Mouse (Mus musculus): ENCODE data around the gene Myo9b. TPM values are rescaled to one million over a fixed set of nuclear protein-coding genes. Genes with fewer than 3 reads are reported as not detected.

Myo9b gene
- polyA plus RNA-seq, 1 experiment from 2014 or later = 16.8 TPM

DNA sequence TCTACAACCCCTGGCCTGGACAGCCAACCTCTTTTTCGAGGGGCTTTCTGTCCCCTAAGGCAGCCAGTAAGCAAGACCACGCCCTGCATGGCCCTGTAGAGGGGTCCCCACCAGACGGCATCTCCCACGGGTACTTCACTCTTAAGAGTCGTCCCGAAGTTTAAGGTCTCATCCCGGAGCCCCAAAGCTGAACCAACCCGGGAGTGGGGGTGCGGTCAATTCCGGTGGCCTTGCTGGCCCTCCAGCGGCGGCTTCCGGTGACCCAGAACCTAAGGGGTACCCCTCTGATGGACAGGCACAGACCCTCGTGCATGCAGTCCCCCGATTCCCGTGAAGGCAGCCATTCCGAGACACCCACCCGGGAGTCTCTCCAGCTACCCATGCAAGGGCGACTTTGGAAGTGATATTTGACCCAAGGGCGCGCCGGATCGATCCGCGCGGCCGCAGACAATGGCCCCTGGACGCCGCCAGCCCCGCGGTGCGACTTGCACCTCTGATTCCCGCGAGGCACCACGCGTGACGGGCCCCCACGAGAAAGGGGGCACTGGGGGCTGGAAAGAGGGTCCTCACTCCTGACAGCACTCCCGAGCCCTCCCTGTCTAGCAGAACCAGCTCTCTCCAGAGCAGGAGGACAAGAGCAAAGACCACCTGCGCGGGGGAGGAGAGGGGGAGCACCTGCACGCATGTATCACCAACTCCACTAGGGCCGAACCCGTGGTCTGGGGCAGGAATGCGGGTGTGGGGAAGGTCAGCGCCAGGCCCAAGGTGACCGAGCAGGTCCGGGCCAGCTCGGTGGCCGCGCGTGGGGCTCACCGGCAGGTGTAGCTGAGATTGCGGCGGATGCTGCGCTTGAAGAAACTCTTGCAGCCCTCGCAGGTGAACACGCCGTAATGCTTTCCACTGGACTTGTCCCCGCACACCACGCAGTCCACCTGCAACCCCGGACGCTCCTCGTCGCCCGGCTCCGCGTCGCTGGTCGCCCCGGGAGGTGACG, 108.0 kb downstream of the Myo9b start:
- Histone ChIP-seq H3K27ac (replicated peaks; ENCODE audit: low read depth, low read length) (no peak overlapping the region), H3K4me1 (ENCODE audit: control insufficient read depth, insufficient read depth, low read length) (peaks cover 55% of the 10 kb centered on the region), H3K4me3 (replicated peaks; ENCODE audit: low read depth, low read length) (peak overlapping the region; percentile 70), H3K27me3 (ENCODE audit: control insufficient read depth, insufficient read depth, low read length) (peaks cover 7% of the 10 kb centered on the region; the same call in 1 of the 2 replicates), H3K9me3 (ENCODE audit: control insufficient read depth, low read length) (no peaks in the 10 kb centered on the region), H3K9ac (replicated peaks; ENCODE audit: low read length) (peak overlapping the region; percentile 74), H3K4me2 (ENCODE audit: low read length) (peak overlapping the region; percentile 99), H3K36me3 (ENCODE audit: control insufficient read depth, insufficient read depth, low read length) (no peaks in the 10 kb centered on the region; the same call in 1 of the 2 replicates)
- ATAC-seq (ENCODE audit: low FRiP score, low TSS enrichment) (no peak), DNase-seq (peak; percentile 32)
- WGBS = under 1% methylated on average over 72 of the region's 72 CpGs

DNA sequence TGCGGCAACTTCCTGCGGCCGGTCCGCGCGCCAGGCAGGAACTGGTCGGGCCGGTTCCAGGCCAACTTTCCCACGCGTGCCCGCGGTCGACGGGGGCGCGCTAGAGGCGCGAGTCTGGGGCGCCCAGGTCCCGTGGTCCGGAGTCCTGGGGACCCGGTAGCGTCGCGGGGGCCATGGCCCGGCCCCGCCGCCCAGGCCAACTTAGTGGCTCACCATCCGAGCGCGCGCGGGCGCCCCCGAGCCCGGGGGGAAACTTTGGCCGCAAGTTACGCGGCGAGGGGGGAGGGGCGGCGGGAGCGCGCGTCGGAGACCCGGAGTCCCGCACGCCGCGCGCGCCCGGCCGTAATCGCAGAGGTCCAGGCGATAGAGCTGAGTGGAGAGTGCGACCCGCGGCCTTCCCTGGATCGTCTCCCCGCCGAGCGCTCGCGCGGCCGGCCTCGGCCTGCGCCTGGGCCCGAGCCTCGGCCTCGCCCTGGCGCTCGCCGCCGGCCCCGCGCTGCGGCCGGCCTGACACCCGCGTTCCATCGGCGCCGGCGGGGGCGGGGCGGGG, 109.0 kb downstream of the Myo9b start, which contains the start of gene Nr2f6:
Gene Nr2f6 (minus strand): TSS at position 540 of the 550 bp plus-strand sequence.
- peak; percentile 84 for DNase-seq

DNA sequence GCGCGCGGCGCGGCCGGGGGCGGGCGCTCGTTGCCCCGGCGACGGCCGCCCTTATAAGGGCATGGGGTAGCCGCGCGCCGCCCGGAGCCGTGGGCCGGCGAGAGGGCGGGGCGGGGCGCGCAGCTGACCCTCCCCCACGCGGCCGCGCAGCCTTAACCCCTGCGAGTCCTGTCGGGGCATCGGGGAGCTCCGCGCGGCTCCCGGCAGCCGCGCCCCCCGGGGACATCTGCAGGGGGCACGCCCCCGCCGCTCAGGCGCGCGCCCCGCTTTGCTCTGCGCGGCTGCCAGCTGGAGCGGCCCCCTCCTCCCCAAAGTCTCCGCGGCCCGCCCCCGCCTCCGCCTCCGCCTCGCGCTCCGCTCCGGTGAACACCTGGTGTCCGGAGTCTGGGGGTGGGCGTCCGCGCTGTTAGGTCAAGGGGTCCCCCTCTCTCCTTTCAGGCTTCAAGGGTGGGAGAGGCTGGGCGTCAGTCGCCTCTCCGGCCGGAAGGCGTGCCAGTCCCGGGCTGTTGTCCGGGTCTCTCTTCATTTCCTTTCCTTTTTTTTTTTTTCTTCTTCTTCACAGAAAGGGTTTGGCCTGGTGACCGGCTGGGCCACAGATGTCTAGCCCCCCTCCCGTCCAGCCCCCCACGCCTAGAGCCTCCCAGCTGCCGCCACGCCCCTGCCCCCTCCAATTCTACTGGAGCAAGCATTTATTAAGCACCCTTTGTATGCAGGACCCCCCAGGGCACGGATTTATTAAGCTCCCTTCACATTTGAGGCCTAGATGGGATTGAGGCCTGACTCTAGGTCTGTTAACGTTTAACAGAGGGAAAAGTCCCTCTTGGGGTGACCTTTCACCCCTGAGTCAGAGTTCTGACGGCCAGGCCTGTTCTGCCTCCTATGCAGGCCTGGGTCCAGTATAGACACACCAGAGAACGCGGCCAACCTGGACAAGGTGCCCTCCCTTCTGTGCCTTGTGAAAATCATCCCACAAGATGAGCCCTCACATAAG, 109.8 kb downstream of the Myo9b start:
- H3K4me3 ChIP-seq (replicated peaks; ENCODE audit: low read depth, low read length) = peak overlapping the region; percentile 70
- H3K9ac ChIP-seq (replicated peaks; ENCODE audit: low read length) = peak overlapping the region; percentile 74
- under 1% methylated on average over 59 of the region's 80 CpGs for WGBS
- H3K4me2 ChIP-seq (ENCODE audit: low read length) = peak overlapping the region; percentile 99
- ATAC-seq (ENCODE audit: low FRiP score, low TSS enrichment) = peak; percentile 87
- no peaks in the 10 kb centered on the region for H3K9me3 ChIP-seq (ENCODE audit: control insufficient read depth, low read length)
- peaks cover 40% of the 10 kb centered on the region for H3K4me1 ChIP-seq (ENCODE audit: control insufficient read depth, insufficient read depth, low read length)
- H3K27ac ChIP-seq (replicated peaks; ENCODE audit: low read depth, low read length) = peak overlapping the region; percentile 93
- peak; percentile 90 for DNase-seq
- H3K36me3 ChIP-seq (ENCODE audit: control insufficient read depth, insufficient read depth, low read length) = no peaks in the 10 kb centered on the region; the same call in 1 of the 2 replicates
- 0 out of 2 replicates have a peak, but pooled peaks cover under 1% of the 10 kb centered on the region for H3K27me3 ChIP-seq (ENCODE audit: control insufficient read depth, insufficient read depth, low read length)

More for the DNA sequence above, 109.0 kb downstream of the Myo9b start, which contains the start of gene Nr2f6:
- Histone ChIP-seq H3K4me2 (ENCODE audit: low read length) (peak within 1 kb of the TSS; percentile 99), H3K4me1 (ENCODE audit: control insufficient read depth, insufficient read depth, low read length) (peaks cover 45% of the 10 kb centered on the region), H3K4me3 (replicated peaks; ENCODE audit: low read depth, low read length) (peak within 1 kb of the TSS; percentile 70), H3K36me3 (ENCODE audit: control insufficient read depth, insufficient read depth, low read length) (no peaks in the 10 kb centered on the region; the same call in 1 of the 2 replicates), H3K9ac (replicated peaks; ENCODE audit: low read length) (peak within 1 kb of the TSS; percentile 74), H3K27me3 (ENCODE audit: control insufficient read depth, insufficient read depth, low read length) (peaks cover 7% of the 10 kb centered on the region; the same call in 1 of the 2 replicates), H3K9me3 (ENCODE audit: control insufficient read depth, low read length) (no peaks in the 10 kb centered on the region), H3K27ac (replicated peaks; ENCODE audit: low read depth, low read length) (peak within 1 kb of the TSS; percentile 93)
- 0% methylated on average over 71 of the region's 89 CpGs for WGBS
- peak; percentile 31 for ATAC-seq (ENCODE audit: low FRiP score, low TSS enrichment)

DNA sequence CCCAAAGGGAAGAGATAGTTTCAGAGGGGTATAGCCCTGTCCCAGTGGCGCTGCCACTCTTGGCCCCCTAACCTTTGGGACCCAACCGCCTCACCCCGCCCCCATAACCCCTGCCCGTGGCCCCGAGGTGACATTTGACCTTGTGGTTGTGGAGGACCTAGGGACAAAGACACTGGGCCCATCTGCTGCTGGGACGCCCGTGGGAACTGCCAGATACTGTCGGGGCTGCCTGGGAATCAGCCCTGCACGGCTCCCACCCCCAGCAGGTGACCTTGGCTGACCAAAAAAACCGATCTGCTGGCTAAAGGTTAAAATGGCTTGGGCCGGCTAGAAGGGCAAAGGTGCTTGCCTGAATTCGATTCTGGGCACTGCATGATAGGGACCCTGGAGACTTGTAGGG, 110.9 kb downstream of the Myo9b start:
- Histone ChIP-seq H3K27me3 (ENCODE audit: control insufficient read depth, insufficient read depth, low read length) (no peaks in the 10 kb centered on the region), H3K4me3 (replicated peaks; ENCODE audit: low read depth, low read length) (no peak overlapping the region), H3K27ac (replicated peaks; ENCODE audit: low read depth, low read length) (no peak overlapping the region), H3K9ac (replicated peaks; ENCODE audit: low read length) (no peak overlapping the region), H3K4me2 (ENCODE audit: low read length) (no peak overlapping the region), H3K36me3 (ENCODE audit: control insufficient read depth, insufficient read depth, low read length) (no peaks in the 10 kb centered on the region), H3K4me1 (ENCODE audit: control insufficient read depth, insufficient read depth, low read length) (peaks cover 40% of the 10 kb centered on the region), H3K9me3 (ENCODE audit: control insufficient read depth, low read length) (no peaks in the 10 kb centered on the region)
- WGBS = 14% methylated on average over 12 of the region's 12 CpGs
- DNase-seq (no peak), ATAC-seq (ENCODE audit: low FRiP score, low TSS enrichment) (no peak)

DNA sequence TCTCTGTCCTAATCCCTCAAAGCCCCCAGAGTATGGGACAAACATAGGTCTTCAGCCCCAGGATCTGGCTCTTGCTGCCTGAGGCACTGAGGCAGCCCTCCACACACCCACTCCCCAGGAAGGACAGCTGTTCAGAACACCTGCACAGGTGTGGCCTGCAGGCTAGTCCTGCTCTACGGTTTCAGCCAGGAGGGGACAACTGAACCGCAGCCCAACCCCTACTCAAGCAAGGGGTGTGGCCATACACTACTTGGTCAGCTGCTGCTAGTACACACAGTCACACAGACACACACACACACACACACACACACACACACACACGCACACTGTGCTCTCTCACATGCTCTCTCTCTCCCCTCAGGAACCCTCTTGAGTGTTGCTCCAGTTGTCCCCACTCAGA, 111.3 kb downstream of the Myo9b start:
- H3K27me3 ChIP-seq (ENCODE audit: control insufficient read depth, insufficient read depth, low read length) = no peaks in the 10 kb centered on the region
- H3K9me3 ChIP-seq (ENCODE audit: control insufficient read depth, low read length) = no peaks in the 10 kb centered on the region
- WGBS = 42% methylated on average over 3 of the region's 3 CpGs
- ATAC-seq (ENCODE audit: low FRiP score, low TSS enrichment) = no peak
- peaks cover 40% of the 10 kb centered on the region for H3K4me1 ChIP-seq (ENCODE audit: control insufficient read depth, insufficient read depth, low read length)
- no peaks in the 10 kb centered on the region for H3K36me3 ChIP-seq (ENCODE audit: control insufficient read depth, insufficient read depth, low read length)
- H3K27ac ChIP-seq (replicated peaks; ENCODE audit: low read depth, low read length) = no peak overlapping the region
- no peak overlapping the region for H3K4me2 ChIP-seq (ENCODE audit: low read length)
- no peak overlapping the region for H3K4me3 ChIP-seq (replicated peaks; ENCODE audit: low read depth, low read length)
- no peak overlapping the region for H3K9ac ChIP-seq (replicated peaks; ENCODE audit: low read length)
- no peak for DNase-seq

DNA sequence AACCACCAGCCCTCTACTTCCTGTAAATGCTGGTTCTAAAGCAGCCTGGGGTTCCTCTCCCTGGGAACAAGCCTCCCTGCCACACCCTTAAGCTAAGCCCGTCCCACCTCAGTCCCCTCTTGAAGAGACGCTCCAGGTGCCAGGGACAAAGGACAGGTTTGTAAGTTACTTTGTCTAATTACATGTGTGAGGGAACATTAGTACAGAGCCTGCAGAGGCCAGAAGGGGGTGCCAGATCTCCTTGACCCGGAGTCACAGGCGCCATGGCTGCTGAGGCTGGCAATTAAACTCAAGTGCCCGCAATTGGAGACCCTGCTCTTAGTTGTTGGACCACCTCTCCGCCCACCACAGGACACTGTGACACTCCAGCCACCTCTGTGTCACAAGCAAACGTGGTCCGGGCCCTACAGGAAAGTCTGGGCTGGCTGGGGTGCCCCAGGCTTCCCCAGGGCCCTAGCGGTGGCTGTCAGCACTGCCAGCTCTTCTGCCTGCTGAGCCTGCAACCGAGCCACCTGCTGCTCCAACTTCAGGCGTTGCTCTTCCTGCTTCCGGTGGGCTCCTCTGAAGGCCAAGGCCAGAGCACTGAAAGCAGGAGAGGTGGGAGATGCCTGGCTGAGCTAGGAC, 112.8 kb downstream of the Myo9b start:
- no peak overlapping the region for H3K27ac ChIP-seq (replicated peaks; ENCODE audit: low read depth, low read length)
- H3K27me3 ChIP-seq (ENCODE audit: control insufficient read depth, insufficient read depth, low read length) = no peaks in the 10 kb centered on the region
- H3K36me3 ChIP-seq (ENCODE audit: control insufficient read depth, insufficient read depth, low read length) = no peaks in the 10 kb centered on the region
- H3K4me3 ChIP-seq (replicated peaks; ENCODE audit: low read depth, low read length) = no peak overlapping the region
- H3K4me2 ChIP-seq (ENCODE audit: low read length) = no peak overlapping the region
- H3K9ac ChIP-seq (replicated peaks; ENCODE audit: low read length) = no peak overlapping the region
- H3K9me3 ChIP-seq (ENCODE audit: control insufficient read depth, low read length) = no peaks in the 10 kb centered on the region
- H3K4me1 ChIP-seq (ENCODE audit: control insufficient read depth, insufficient read depth, low read length) = peaks cover 25% of the 10 kb centered on the region
- WGBS = 80% methylated on average over 12 of the region's 12 CpGs
- ATAC-seq (ENCODE audit: low FRiP score, low TSS enrichment) (no peak), DNase-seq (no peak)

- Histone ChIP-seq H3K4me3 (replicated peaks; ENCODE audit: low read depth, low read length) (no peak overlapping the region), H3K9ac (replicated peaks; ENCODE audit: low read length) (no peak overlapping the region), H3K27ac (replicated peaks; ENCODE audit: low read depth, low read length) (no peak overlapping the region), H3K36me3 (ENCODE audit: control insufficient read depth, insufficient read depth, low read length) (no peaks in the 10 kb centered on the region), H3K9me3 (ENCODE audit: control insufficient read depth, low read length) (no peaks in the 10 kb centered on the region), H3K27me3 (ENCODE audit: control insufficient read depth, insufficient read depth, low read length) (no peaks in the 10 kb centered on the region), H3K4me1 (ENCODE audit: control insufficient read depth, insufficient read depth, low read length) (0 out of 2 replicates have a peak, but pooled peaks cover 3% of the 10 kb centered on the region), H3K4me2 (ENCODE audit: low read length) (no peak overlapping the region)
- DNase-seq (no peak), ATAC-seq (ENCODE audit: low FRiP score, low TSS enrichment) (no peak)
- WGBS = 81% methylated on average over 1 of the region's 1 CpGs
Measured at GRCm38 (mm10) chr8:71388267-71388666, 115.8 kb downstream of the Myo9b start.

Measured in midbrain, embryonic 14.5 days (tissue).